Mouse (Mus musculus) ZHBTc4 (cell line): ENCODE measurements around the gene Gja1.

Experiments used
- DNase-seq: peaks from one replicate; pipeline ENCODE4 v3.0.0-alpha.2; 2011; ENCODE audit warnings: low read depth, low spot score

Gene Gja1

GRCm38 (mm10) chr10:56415894-56416570 is 38.9 kb downstream of the Gja1 start:
- no peak for DNase-seq

- DNase-seq, result no peak
Observed at GRCm38 (mm10) chr10:56422518-56422917, 45.4 kb downstream of the Gja1 start.

- DNase-seq, result peak; percentile 68
Observed at GRCm38 (mm10) chr10:56425016-56425798, 48.1 kb downstream of the Gja1 start.

DNA sequence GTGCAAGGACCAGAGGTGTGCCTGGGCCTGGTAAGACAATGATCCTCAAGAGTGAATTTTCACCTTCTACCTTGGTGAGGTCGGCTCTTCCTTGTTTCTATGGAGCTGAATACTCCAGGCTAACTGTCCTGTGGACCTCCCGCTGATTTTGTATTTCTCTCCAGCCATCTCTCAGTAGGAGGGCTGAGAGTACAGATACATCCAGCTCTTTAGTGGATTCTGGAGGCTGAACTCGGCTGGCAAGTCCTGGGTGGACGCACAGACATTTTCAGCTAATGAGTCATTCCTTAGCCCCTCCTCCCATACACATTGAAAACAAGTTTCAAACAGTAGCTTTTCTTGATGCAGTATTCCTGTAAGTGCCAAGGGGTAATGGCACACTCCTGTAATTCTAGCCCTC is 49.2 kb downstream of the Gja1 start:
- DNase-seq, result peak; percentile 97

DNA sequence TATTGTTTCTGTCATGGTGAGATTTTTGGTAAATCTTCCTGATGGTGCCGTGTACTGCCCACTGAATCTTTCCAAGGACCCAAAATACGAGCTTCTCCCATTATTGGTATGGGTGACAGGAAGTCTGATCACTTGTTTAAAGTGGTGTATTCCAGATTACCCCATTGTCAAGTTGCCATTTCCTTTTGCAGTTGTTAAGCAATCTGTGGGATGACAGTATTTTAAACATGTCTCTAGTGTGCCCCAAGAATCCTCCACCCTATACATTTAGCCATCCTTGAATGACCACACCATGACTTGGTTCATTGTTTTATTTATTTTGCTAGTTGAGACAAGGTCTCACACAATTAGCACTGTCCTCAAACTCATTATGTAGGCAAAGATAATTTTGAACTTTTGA is 50.3 kb downstream of the Gja1 start:
- DNase-seq, result no peak

- no peak for DNase-seq
Observed at GRCm38 (mm10) chr10:56427827-56428226, 50.7 kb downstream of the Gja1 start.

GRCm38 (mm10) chr10:56429011-56429410 is 51.9 kb downstream of the Gja1 start:
- no peak for DNase-seq

DNA sequence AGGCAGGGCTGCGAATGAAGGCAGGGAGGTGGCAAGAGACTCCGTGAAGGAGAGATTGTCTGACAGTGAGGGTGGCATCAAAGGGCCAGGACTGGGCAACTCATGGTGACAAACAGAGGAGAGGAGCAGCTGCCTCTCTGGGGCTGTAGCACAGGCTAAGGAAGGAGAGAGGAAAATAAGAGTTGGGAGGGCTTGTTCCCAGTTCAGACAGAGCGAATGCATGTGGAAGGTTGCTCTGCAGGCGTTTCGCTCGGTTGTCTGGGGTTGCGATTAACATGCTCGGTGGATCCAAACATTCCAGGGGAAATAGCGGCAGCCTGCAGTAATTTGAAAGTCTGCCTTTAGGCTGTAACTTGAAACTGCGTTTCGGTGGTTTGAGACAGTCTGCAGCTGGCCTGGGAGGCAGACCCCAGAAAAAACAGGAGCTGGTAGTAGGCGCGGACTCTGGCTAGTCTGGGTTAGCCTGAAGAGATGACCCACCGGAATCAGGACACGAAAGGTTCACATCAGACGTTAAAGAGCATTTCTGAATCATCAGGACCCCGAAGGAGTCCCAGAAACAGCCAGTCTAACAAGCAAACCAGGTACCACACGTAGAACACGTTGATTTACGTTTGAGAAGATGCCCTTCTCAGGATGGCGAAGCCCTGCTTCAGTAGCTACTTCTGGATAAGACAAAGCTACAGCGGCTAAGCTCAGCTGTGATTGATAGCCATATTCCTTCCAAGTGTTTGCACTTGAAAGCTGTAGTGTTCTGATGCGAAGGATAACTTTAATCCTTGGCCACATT is 54.7 kb downstream of the Gja1 start:
- DNase-seq, result peak; percentile 71

GRCm38 (mm10) chr10:56432390-56432709 is 55.2 kb downstream of the Gja1 start:
- DNase-seq, result no peak

- DNase-seq, result no peak
Observed at GRCm38 (mm10) chr10:56437290-56437689, 60.2 kb downstream of the Gja1 start.

- no peak for DNase-seq
Observed at GRCm38 (mm10) chr10:56439638-56440037, 62.5 kb downstream of the Gja1 start.

- no peak for DNase-seq
Observed at GRCm38 (mm10) chr10:56444457-56444856, 67.3 kb downstream of the Gja1 start.

GRCm38 (mm10) chr10:56449030-56449429 is 71.9 kb downstream of the Gja1 start:
- DNase-seq, result no peak
